Mouse (Mus musculus) heart, embryonic 11.5 days (tissue): Measurements from ENCODE around the gene Nkx2-5. TPM values are rescaled to one million over a fixed set of nuclear protein-coding genes. Genes with fewer than 3 reads are reported as not detected.

Experiments used
- ATAC-seq: fragments of 200-750 bp; cut with Nextera tagmentation; replicated peaks from 2 replicates; pipeline ENCODE4 v1.8.0; 2017; ENCODE audit warnings: moderate library complexity; ENCODE audit not compliant: insufficient number of reproducible peaks, low FRiP score, low TSS enrichment
- H3K27ac ChIP-seq: fragments of 300-500 bp; sonication (generic); 2 replicates; pipeline ENCODE4 v1.5.1; 2014; ENCODE audit warnings: mild to moderate bottlenecking, low read depth, low read length
- H3K27me3 ChIP-seq: fragments of 300-500 bp; sonication (generic); 2 replicates; pipeline ENCODE4 v1.6.1; 2014; ENCODE audit warnings: mild to moderate bottlenecking, low read length, mixed read lengths; ENCODE audit not compliant: control insufficient read depth, insufficient read depth
- H3K36me3 ChIP-seq: fragments of 300-500 bp; sonication (generic); 2 replicates; pipeline ENCODE4 v1.6.1; 2014; ENCODE audit warnings: mild to moderate bottlenecking, low read length, moderate library complexity, mixed read lengths; ENCODE audit not compliant: control insufficient read depth, insufficient read depth
- H3K4me1 ChIP-seq: fragments of 300-500 bp; sonication (generic); 2 replicates; pipeline ENCODE4 v1.6.1; 2014; ENCODE audit warnings: low read length; ENCODE audit not compliant: control insufficient read depth, insufficient read depth
- H3K4me2 ChIP-seq: fragments of 300-500 bp; sonication (generic); 2 replicates; pipeline ENCODE4 v1.6.1; 2014; ENCODE audit warnings: mild to moderate bottlenecking, moderate library complexity
- H3K4me3 ChIP-seq: fragments of 300-500 bp; sonication (generic); 2 replicates; pipeline ENCODE4 v1.5.1; 2014; ENCODE audit warnings: low read depth, low read length
- H3K9ac ChIP-seq: fragments of 300-500 bp; sonication (generic); 2 replicates; pipeline ENCODE4 v1.6.1; 2014; ENCODE audit warnings: mild to moderate bottlenecking, low read depth, low read length, moderate library complexity
- H3K9me3 ChIP-seq: fragments of 300-500 bp; sonication (generic); replicated peaks from 2 replicates; pipeline ENCODE4 v1.6.1; 2016; ENCODE audit warnings: low read length; ENCODE audit not compliant: control insufficient read depth
- WGBS: fragments of 180-500 bp; shearing (Covaris S2); extraction: QIAGEN DNeasy Blood & Tissue Kit; methylation state at CpG from one replicate; pipeline ENCODE4 v1.1.7; 2014; ENCODE audit not compliant: insufficient replicate concordance; 5-methylcytosine and 5-hydroxymethylcytosine counted together
- polyA plus RNA-seq: library from polyadenylated mRNA; unstranded; fragments of >200 nt; fragmentation: Nextera tagmentation; extraction: Ambion mirVana; gene quantifications from 2 replicates; pipeline ENCODE4 v1.2.1, GENCODE M21; 2014

The Nkx2-5 gene
- polyA plus RNA-seq, 1 experiment from 2014 or later: 157 TPM

GRCm38 (mm10) chr17:26882706-26883105, 37.9 kb upstream of the Nkx2-5 start:
- no peak for ATAC-seq
- H3K4me1 ChIP-seq: peaks cover 29% of the 10 kb centered on the region

DNA sequence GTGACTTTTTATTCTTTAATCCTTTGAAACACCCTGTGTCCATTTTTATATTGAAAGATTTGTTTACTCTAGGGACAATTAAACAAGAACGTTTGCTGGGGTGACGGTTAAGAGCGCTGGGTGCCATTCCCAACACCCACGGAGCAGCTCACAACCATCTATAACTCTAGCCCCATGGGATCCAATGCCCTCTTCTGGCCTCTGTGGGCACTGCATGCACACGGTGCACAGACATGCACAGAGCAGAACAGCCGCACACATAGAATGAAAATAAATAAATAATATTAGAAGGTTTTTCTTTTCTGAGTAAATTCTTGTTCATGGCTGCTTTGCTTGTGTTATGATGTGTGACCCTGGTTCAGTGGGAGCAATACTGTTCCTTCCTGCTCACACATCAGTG, 34.4 kb upstream of the Nkx2-5 start:
- H3K27me3 ChIP-seq: no peaks in the 10 kb centered on the region
- 85% methylated on average over 6 of the region's 6 CpGs for WGBS
- no peak for ATAC-seq
- no peaks in the 10 kb centered on the region; the same call in 1 of the 2 replicates for H3K36me3 ChIP-seq
- no peak overlapping the region for H3K4me2 ChIP-seq
- peaks cover 14% of the 10 kb centered on the region for H3K4me1 ChIP-seq
- no peak overlapping the region for H3K4me3 ChIP-seq
- no peak overlapping the region for H3K27ac ChIP-seq
- no peak overlapping the region for H3K9ac ChIP-seq
- H3K9me3 ChIP-seq: no peaks in the 10 kb centered on the region; the same call in 1 of the 2 replicates

More at GRCm38 (mm10) chr17:26882706-26883105, 37.9 kb upstream of the Nkx2-5 start:
- no peaks in the 10 kb centered on the region for H3K27me3 ChIP-seq
- no peak overlapping the region for H3K4me3 ChIP-seq
- no peak overlapping the region for H3K9ac ChIP-seq
- no peaks in the 10 kb centered on the region for H3K36me3 ChIP-seq
- H3K27ac ChIP-seq: no peak overlapping the region
- no peaks in the 10 kb centered on the region; the same call in 1 of the 2 replicates for H3K9me3 ChIP-seq
- WGBS: 74% methylated on average over 1 of the region's 1 CpGs
- no peak overlapping the region for H3K4me2 ChIP-seq

DNA sequence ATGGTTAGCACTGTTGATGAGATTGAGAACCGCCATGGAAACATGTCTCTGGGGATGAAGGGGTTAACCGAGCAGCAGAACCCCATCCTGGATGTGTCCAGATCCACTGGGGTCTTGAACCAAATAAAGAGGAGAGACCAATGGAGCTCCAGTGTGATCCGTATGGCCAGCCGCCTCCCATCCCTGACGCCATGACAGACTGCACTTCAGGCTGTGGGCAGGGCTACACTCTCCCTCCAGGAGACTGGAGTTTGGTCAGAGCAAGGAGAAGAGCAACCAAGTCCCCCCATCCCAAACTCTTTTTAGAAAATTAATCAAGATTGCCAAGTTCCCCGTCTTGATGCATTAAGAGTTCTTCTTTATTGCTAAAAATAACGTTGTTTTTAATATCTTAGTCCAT, 33.1 kb upstream of the Nkx2-5 start:
- WGBS: 70% methylated on average over 7 of the region's 7 CpGs
- ATAC-seq: no peak
- no peak overlapping the region for H3K4me3 ChIP-seq
- peaks cover 10% of the 10 kb centered on the region for H3K4me1 ChIP-seq
- no peaks in the 10 kb centered on the region for H3K27me3 ChIP-seq
- no peaks in the 10 kb centered on the region; the same call in 1 of the 2 replicates for H3K9me3 ChIP-seq
- no peak overlapping the region for H3K4me2 ChIP-seq
- H3K36me3 ChIP-seq: no peaks in the 10 kb centered on the region; the same call in 1 of the 2 replicates
- no peak overlapping the region for H3K27ac ChIP-seq
- no peak overlapping the region for H3K9ac ChIP-seq

- WGBS: 69% methylated on average over 11 of the region's 11 CpGs
- no peak overlapping the region for H3K4me3 ChIP-seq
- no peak overlapping the region for H3K9ac ChIP-seq
- no peak overlapping the region for H3K27ac ChIP-seq
- no peaks in the 10 kb centered on the region for H3K9me3 ChIP-seq
- H3K36me3 ChIP-seq: no peaks in the 10 kb centered on the region; the same call in 1 of the 2 replicates
- no peaks in the 10 kb centered on the region for H3K27me3 ChIP-seq
- ATAC-seq: no peak
- peaks cover 10% of the 10 kb centered on the region for H3K4me1 ChIP-seq
- H3K4me2 ChIP-seq: no peak overlapping the region
Measured at GRCm38 (mm10) chr17:26874542-26874941, 29.7 kb upstream of the Nkx2-5 start.

- H3K27ac ChIP-seq: peak overlapping the region; percentile 59
- H3K27me3 ChIP-seq: no peaks in the 10 kb centered on the region
- 58% methylated on average over 8 of the region's 8 CpGs for WGBS
- no peaks in the 10 kb centered on the region; the same call in 1 of the 2 replicates for H3K36me3 ChIP-seq
- no peak overlapping the region for H3K4me3 ChIP-seq
- H3K4me2 ChIP-seq: no peak overlapping the region
- peak overlapping the region; percentile 56; the same call in 1 of the 2 replicates for H3K9ac ChIP-seq
- peaks cover 13% of the 10 kb centered on the region for H3K4me1 ChIP-seq
- ATAC-seq: no peak
- H3K9me3 ChIP-seq: no peaks in the 10 kb centered on the region
Measured at GRCm38 (mm10) chr17:26873502-26873901, 28.7 kb upstream of the Nkx2-5 start.

DNA sequence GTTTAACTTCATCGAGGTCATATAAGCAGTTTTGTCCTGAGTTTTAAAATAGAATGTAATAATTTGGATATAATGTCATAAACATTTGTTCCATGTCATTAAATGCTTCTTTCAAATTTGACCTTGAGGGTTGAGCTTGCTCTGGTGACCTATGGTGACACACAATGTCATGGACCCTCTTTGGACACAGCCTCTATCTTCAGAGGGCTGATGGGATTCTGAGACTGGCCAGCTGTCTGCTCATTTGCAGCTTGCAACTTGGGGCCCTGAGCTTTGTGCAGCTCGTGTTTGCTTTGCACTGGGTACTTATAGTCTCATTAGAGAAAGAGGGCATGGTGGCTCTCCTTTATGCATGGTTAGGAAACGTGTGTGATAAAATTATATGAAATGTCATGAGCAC, 28.1 kb upstream of the Nkx2-5 start:
- no peak for ATAC-seq
- Histone ChIP-seq H3K9me3 (no peaks in the 10 kb centered on the region), H3K4me3 (no peak overlapping the region), H3K4me1 (peaks cover 13% of the 10 kb centered on the region), H3K27ac (peak overlapping the region; percentile 59; the same call in 1 of the 2 replicates), H3K27me3 (no peaks in the 10 kb centered on the region), H3K4me2 (no peak overlapping the region), H3K9ac (no peak overlapping the region), H3K36me3 (no peaks in the 10 kb centered on the region; the same call in 1 of the 2 replicates)
- 61% methylated on average over 3 of the region's 3 CpGs for WGBS

- Histone ChIP-seq H3K4me3 (no peak overlapping the region), H3K27me3 (no peaks in the 10 kb centered on the region), H3K4me1 (peaks cover 31% of the 10 kb centered on the region), H3K27ac (peak overlapping the region; percentile 94), H3K9me3 (no peaks in the 10 kb centered on the region), H3K4me2 (peak overlapping the region; percentile 51), H3K36me3 (no peaks in the 10 kb centered on the region), H3K9ac (peak overlapping the region; percentile 49)
- ATAC-seq: peak; percentile 82
- WGBS: 13% methylated on average over 5 of the region's 5 CpGs
Measured at GRCm38 (mm10) chr17:26868756-26869155, 23.9 kb upstream of the Nkx2-5 start.

GRCm38 (mm10) chr17:26865156-26865555, 20.3 kb upstream of the Nkx2-5 start:
- H3K36me3 ChIP-seq: no peaks in the 10 kb centered on the region
- no peak overlapping the region for H3K4me3 ChIP-seq
- WGBS: 36% methylated on average over 6 of the region's 6 CpGs
- ATAC-seq: peak; percentile 40
- H3K27me3 ChIP-seq: no peaks in the 10 kb centered on the region
- peak overlapping the region; percentile 63; the same call in 1 of the 2 replicates for H3K9ac ChIP-seq
- H3K4me1 ChIP-seq: peaks cover 34% of the 10 kb centered on the region
- H3K27ac ChIP-seq: peak overlapping the region; percentile 94
- no peaks in the 10 kb centered on the region; the same call in 1 of the 2 replicates for H3K9me3 ChIP-seq
- peak overlapping the region; percentile 52 for H3K4me2 ChIP-seq

GRCm38 (mm10) chr17:26864343-26864742, 19.5 kb upstream of the Nkx2-5 start:
- Histone ChIP-seq H3K27ac (peak overlapping the region; percentile 94), H3K9ac (peak overlapping the region; percentile 63), H3K4me2 (peak overlapping the region; percentile 52), H3K4me1 (peaks cover 34% of the 10 kb centered on the region), H3K27me3 (no peaks in the 10 kb centered on the region), H3K9me3 (no peaks in the 10 kb centered on the region; the same call in 1 of the 2 replicates), H3K4me3 (0 out of 2 replicates have a peak overlapping the region, but pooled peaks have one; percentile 3), H3K36me3 (no peaks in the 10 kb centered on the region)
- no peak for ATAC-seq
- WGBS: 23% methylated on average over 5 of the region's 5 CpGs
